In genomic region chr3:94837183-94837890, GRCm38 (mm10) we compare ENCODE assay signal across 7 mouse cellular contexts. TPM values are rescaled to one million over a fixed set of nuclear protein-coding genes. Genes with fewer than 3 reads are reported as not detected.
DNase-seq lines count a peak whose midpoint lies in the region; ATAC-seq and TF ChIP-seq lines count a peak whose summit lies in the region.

Gene Pogz (plus strand): TSS chr3:94837567.

- TF ChIP-seq POLR2A in small intestine, adult 2 months (IDR thresholded peaks at IDR 0.05; ENCODE audit: low read depth, low read length), result no peak

- intact Hi-C loops in left cerebral cortex, postnatal 4 days (cut with DNase I), result no loop called here

- no peaks in the 10 kb centered on the region for H3K9me3 ChIP-seq in embryonic facial prominence, embryonic 10.5 days
- no peaks in the 10 kb centered on the region for H3K9me3 ChIP-seq in intestine, postnatal 0 days (ENCODE audit: control insufficient read depth)
- no peaks in the 10 kb centered on the region for H3K9me3 ChIP-seq in midbrain, embryonic 12.5 days

- DNase-seq in adrenal gland, postnatal 10 days, result peak; percentile 97
- DNase-seq in embryonic facial prominence, embryonic 10.5 days (ENCODE audit: low spot score), result peak; percentile 98
- DNase-seq in gonadal fat pad, adult 2 months (ENCODE audit: low read depth), result peak; percentile 58
- peak; percentile 97 for DNase-seq in left cerebral cortex, postnatal 4 days

- H3K27me3 ChIP-seq in embryonic facial prominence, embryonic 10.5 days (replicated peaks; ENCODE audit: low read depth, poor library complexity, severe bottlenecking), result no peaks in the 10 kb centered on the region
- H3K27me3 ChIP-seq in intestine, postnatal 0 days (replicated peaks; ENCODE audit: control insufficient read depth, insufficient read depth, low read length), result no peaks in the 10 kb centered on the region
- no peaks in the 10 kb centered on the region for H3K27me3 ChIP-seq in midbrain, embryonic 12.5 days
- H3K27me3 ChIP-seq in small intestine, adult 2 months (ENCODE audit: control insufficient read depth, insufficient read depth, low read length), result no peaks in the 10 kb centered on the region

- peaks cover 15% of the 10 kb centered on the region for H3K4me1 ChIP-seq in embryonic facial prominence, embryonic 10.5 days
- no peaks in the 10 kb centered on the region for H3K4me1 ChIP-seq in intestine, postnatal 0 days (replicated peaks; ENCODE audit: control insufficient read depth, insufficient read depth, low read length)
- peaks cover 15% of the 10 kb centered on the region for H3K4me1 ChIP-seq in midbrain, embryonic 12.5 days
- H3K4me1 ChIP-seq in small intestine, adult 2 months (ENCODE audit: control insufficient read depth, insufficient read depth, insufficient read length, low read length), result peaks cover 2% of the 10 kb centered on the region; the same call in 1 of the 2 replicates

- H3K36me3 ChIP-seq in embryonic facial prominence, embryonic 10.5 days (replicated peaks), result peaks cover 5% of the 10 kb centered on the region; the same call in 1 of the 2 replicates
- H3K36me3 ChIP-seq in intestine, postnatal 0 days (ENCODE audit: control insufficient read depth, insufficient read depth), result no peaks in the 10 kb centered on the region
- H3K36me3 ChIP-seq in midbrain, embryonic 12.5 days, result no peaks in the 10 kb centered on the region
- H3K36me3 ChIP-seq in small intestine, adult 2 months (ENCODE audit: control insufficient read depth, insufficient read depth, low read length), result no peaks in the 10 kb centered on the region

- ATAC-seq in intestine, postnatal 0 days, result peak; percentile 93
- peak; percentile 92 for ATAC-seq in midbrain, embryonic 12.5 days (ENCODE audit: low FRiP score, low read depth)

- WGBS in embryonic facial prominence, embryonic 10.5 days, result under 1% methylated on average over 55 of the region's 57 CpGs
- WGBS in intestine, postnatal 0 days, result 0% methylated on average over 46 of the region's 57 CpGs
- 1% methylated on average over 37 of the region's 57 CpGs for WGBS in midbrain, embryonic 12.5 days
- WGBS in small intestine, adult 2 months, result under 1% methylated on average over 53 of the region's 57 CpGs

- H3K4me3 ChIP-seq in embryonic facial prominence, embryonic 10.5 days, result peak within 1 kb of the TSS; percentile 76
- peak within 1 kb of the TSS; percentile 90 for H3K4me3 ChIP-seq in intestine, postnatal 0 days (ENCODE audit: low read depth, low read length)
- H3K4me3 ChIP-seq in midbrain, embryonic 12.5 days, result peak within 1 kb of the TSS; percentile 75
- peak within 1 kb of the TSS; percentile 100 for H3K4me3 ChIP-seq in small intestine, adult 2 months (ENCODE audit: low read depth, low read length)

- H3K4me2 ChIP-seq in intestine, postnatal 0 days (replicated peaks; ENCODE audit: low read depth), result peak within 1 kb of the TSS; percentile 72
- peak within 1 kb of the TSS; percentile 76 for H3K4me2 ChIP-seq in midbrain, embryonic 12.5 days (replicated peaks)

- peak within 1 kb of the TSS; percentile 99 for H3K27ac ChIP-seq in embryonic facial prominence, embryonic 10.5 days (replicated peaks)
- H3K27ac ChIP-seq in intestine, postnatal 0 days (ENCODE audit: low read depth, low read length), result peak within 1 kb of the TSS; percentile 99
- H3K27ac ChIP-seq in midbrain, embryonic 12.5 days (replicated peaks), result peak within 1 kb of the TSS; percentile 98
- H3K27ac ChIP-seq in small intestine, adult 2 months (ENCODE audit: insufficient read depth, low read depth, low read length), result peak within 1 kb of the TSS; percentile 79

- TF ChIP-seq CTCF in intestine, postnatal 0 days (IDR thresholded peaks at IDR 0.05; ENCODE audit: low read depth), result no peak
- TF ChIP-seq CTCF in small intestine, adult 2 months (IDR thresholded peaks at IDR 0.05; ENCODE audit: extremely low read depth, insufficient read length, insufficient replicate concordance, low read depth, low read length), result no peak

- peak within 1 kb of the TSS; percentile 90 for H3K9ac ChIP-seq in intestine, postnatal 0 days (ENCODE audit: low read depth, low read length)
- peak within 1 kb of the TSS; percentile 90 for H3K9ac ChIP-seq in midbrain, embryonic 12.5 days (replicated peaks)

RNA-seq across cellular contexts. Expression of gene Pogz, which starts in this region (rescaled TPM):
- total RNA-seq in adrenal gland, postnatal 10 days (2021), result 10 to 100 TPM; 24.8 to 41.9 TPM
- polyA plus RNA-seq in embryonic facial prominence, embryonic 10.5 days (2016; fragmentation: Nextera tagmentation; extraction: Ambion mirVana), result 18.5 and 20.3 TPM in 2 replicates
- 16.2 and 21.9 TPM in 2 replicates for polyA plus RNA-seq in gonadal fat pad, adult 2 months (2012; rRNA removed)
- 4.8 and 5.8 TPM in 2 replicates for polyA plus RNA-seq in intestine, postnatal 0 days (2015; fragmentation: Nextera tagmentation; extraction: Ambion mirVana)
- total RNA-seq in left cerebral cortex, postnatal 4 days (2021), result 10 to 100 TPM; 97.9 to 99.7 TPM
- polyA plus RNA-seq in midbrain, embryonic 12.5 days (2016; fragmentation: Nextera tagmentation; extraction: Ambion mirVana), result 26.5 and 27.1 TPM in 2 replicates
- polyA plus RNA-seq in small intestine, adult 2 months (2012; rRNA removed), result 6.1 and 8.0 TPM in 2 replicates

Comparison
In these comparisons a context has a peak if more than half of its experiments do, and no peak if none do; other contexts are left out.
1. Peak in every context shown above with its lines: DNase-seq, ATAC-seq, H3K4me3 ChIP-seq and H3K27ac ChIP-seq.